Mouse (Mus musculus): Measurements from ENCODE around the gene Prkg2. TPM values are rescaled to one million over a fixed set of nuclear protein-coding genes. Genes with fewer than 3 reads are reported as not detected.

Gene Prkg2
- polyA plus RNA-seq, 1 experiment: not detected

GRCm38 (mm10) chr5:98986459-98986858 lies 50.7 kb downstream of the Prkg2 start:
- H3K27ac ChIP-seq (ENCODE audit: insufficient read depth, low read depth, low read length): no peak overlapping the region
- peaks cover 2% of the 10 kb centered on the region; the same call in 1 of the 2 replicates for H3K4me1 ChIP-seq (ENCODE audit: control insufficient read depth, insufficient read depth, low read length)
- 36% methylated on average over 4 of the region's 4 CpGs for WGBS
- no peak overlapping the region for H3K4me3 ChIP-seq (ENCODE audit: insufficient read depth, low read depth, low read length)
- no peak for TF ChIP-seq CTCF (IDR thresholded peaks at IDR 0.05; ENCODE audit: insufficient read depth, low read depth, low read length)
- no peak for TF ChIP-seq POLR2A (IDR thresholded peaks at IDR 0.05; ENCODE audit: insufficient read depth, low read depth, low read length)

GRCm38 (mm10) chr5:98986011-98986410 lies 51.1 kb downstream of the Prkg2 start:
- no peak overlapping the region for H3K4me3 ChIP-seq (ENCODE audit: insufficient read depth, low read depth, low read length)
- 23% methylated on average over 4 of the region's 4 CpGs for WGBS
- H3K27ac ChIP-seq (ENCODE audit: insufficient read depth, low read depth, low read length): no peak overlapping the region

GRCm38 (mm10) chr5:98985077-98985476 lies 52.1 kb downstream of the Prkg2 start:
- no peak overlapping the region for H3K27ac ChIP-seq (ENCODE audit: insufficient read depth, low read depth, low read length)
- no peak for TF ChIP-seq CTCF (IDR thresholded peaks at IDR 0.05; ENCODE audit: insufficient read depth, low read depth, low read length)
- TF ChIP-seq POLR2A (IDR thresholded peaks at IDR 0.05; ENCODE audit: insufficient read depth, low read depth, low read length): no peak
- no peak overlapping the region for H3K4me3 ChIP-seq (ENCODE audit: insufficient read depth, low read depth, low read length)
- WGBS: 85% methylated on average over 3 of the region's 3 CpGs
- H3K4me1 ChIP-seq (ENCODE audit: control insufficient read depth, insufficient read depth, low read length): peaks cover 2% of the 10 kb centered on the region; the same call in 1 of the 2 replicates

More at GRCm38 (mm10) chr5:98986011-98986410, 51.1 kb downstream of the Prkg2 start:
- H3K4me1 ChIP-seq (ENCODE audit: control insufficient read depth, insufficient read depth, low read length): peaks cover 2% of the 10 kb centered on the region; the same call in 1 of the 2 replicates
- no peak for TF ChIP-seq POLR2A (IDR thresholded peaks at IDR 0.05; ENCODE audit: insufficient read depth, low read depth, low read length)
- no peak for TF ChIP-seq CTCF (IDR thresholded peaks at IDR 0.05; ENCODE audit: insufficient read depth, low read depth, low read length)

GRCm38 (mm10) chr5:98981304-98981703 lies 55.8 kb downstream of the Prkg2 start:
- 91% methylated on average over 7 of the region's 7 CpGs for WGBS
- no peak overlapping the region for H3K4me3 ChIP-seq (ENCODE audit: insufficient read depth, low read depth, low read length)
- no peaks in the 10 kb centered on the region for H3K4me1 ChIP-seq (ENCODE audit: control insufficient read depth, insufficient read depth, low read length)
- H3K27ac ChIP-seq (ENCODE audit: insufficient read depth, low read depth, low read length): no peak overlapping the region
- TF ChIP-seq POLR2A (IDR thresholded peaks at IDR 0.05; ENCODE audit: insufficient read depth, low read depth, low read length): no peak
- no peak for TF ChIP-seq CTCF (IDR thresholded peaks at IDR 0.05; ENCODE audit: insufficient read depth, low read depth, low read length)

- TF ChIP-seq POLR2A (IDR thresholded peaks at IDR 0.05; ENCODE audit: insufficient read depth, low read depth, low read length) (no peak), CTCF (IDR thresholded peaks at IDR 0.05; ENCODE audit: insufficient read depth, low read depth, low read length) (no peak)
- Histone ChIP-seq H3K4me3 (ENCODE audit: insufficient read depth, low read depth, low read length) (no peak overlapping the region), H3K4me1 (ENCODE audit: control insufficient read depth, insufficient read depth, low read length) (no peaks in the 10 kb centered on the region), H3K27ac (ENCODE audit: insufficient read depth, low read depth, low read length) (no peak overlapping the region)
- WGBS: 32% methylated on average over 6 of the region's 6 CpGs
These were observed 58.8 kb downstream of the Prkg2 start for GRCm38 (mm10) chr5:98978316-98978715.

GRCm38 (mm10) chr5:98975877-98976672 lies 61.1 kb downstream of the Prkg2 start:
- TF ChIP-seq POLR2A (IDR thresholded peaks at IDR 0.05; ENCODE audit: insufficient read depth, low read depth, low read length) (no peak), CTCF (IDR thresholded peaks at IDR 0.05; ENCODE audit: insufficient read depth, low read depth, low read length) (no peak)
- no peak overlapping the region for H3K4me3 ChIP-seq (ENCODE audit: insufficient read depth, low read depth, low read length)
- WGBS: 49% methylated on average over 10 of the region's 10 CpGs
- no peaks in the 10 kb centered on the region for H3K4me1 ChIP-seq (ENCODE audit: control insufficient read depth, insufficient read depth, low read length)
- H3K27ac ChIP-seq (ENCODE audit: insufficient read depth, low read depth, low read length): no peak overlapping the region

GRCm38 (mm10) chr5:98966679-98967078 lies 70.5 kb downstream of the Prkg2 start:
- TF ChIP-seq POLR2A (IDR thresholded peaks at IDR 0.05; ENCODE audit: insufficient read depth, low read depth, low read length): no peak
- TF ChIP-seq CTCF (IDR thresholded peaks at IDR 0.05; ENCODE audit: insufficient read depth, low read depth, low read length): no peak
- H3K4me3 ChIP-seq (ENCODE audit: insufficient read depth, low read depth, low read length): no peak overlapping the region
- no peaks in the 10 kb centered on the region for H3K4me1 ChIP-seq (ENCODE audit: control insufficient read depth, insufficient read depth, low read length)
- 92% methylated on average over 9 of the region's 9 CpGs for WGBS
- H3K27ac ChIP-seq (ENCODE audit: insufficient read depth, low read depth, low read length): no peak overlapping the region

- WGBS: 37% methylated on average over 4 of the region's 4 CpGs
- H3K4me3 ChIP-seq (ENCODE audit: insufficient read depth, low read depth, low read length): no peak overlapping the region
- H3K27ac ChIP-seq (ENCODE audit: insufficient read depth, low read depth, low read length): no peak overlapping the region
- TF ChIP-seq POLR2A (IDR thresholded peaks at IDR 0.05; ENCODE audit: insufficient read depth, low read depth, low read length) (no peak), CTCF (IDR thresholded peaks at IDR 0.05; ENCODE audit: insufficient read depth, low read depth, low read length) (no peak)
- no peaks in the 10 kb centered on the region for H3K4me1 ChIP-seq (ENCODE audit: control insufficient read depth, insufficient read depth, low read length)
These were observed 72.0 kb downstream of the Prkg2 start for GRCm38 (mm10) chr5:98965139-98965538.

- Histone ChIP-seq H3K4me3 (ENCODE audit: insufficient read depth, low read depth, low read length) (no peak overlapping the region), H3K27ac (ENCODE audit: insufficient read depth, low read depth, low read length) (no peak overlapping the region), H3K4me1 (ENCODE audit: control insufficient read depth, insufficient read depth, low read length) (no peaks in the 10 kb centered on the region)
- WGBS: 77% methylated on average over 6 of the region's 6 CpGs
- TF ChIP-seq POLR2A (IDR thresholded peaks at IDR 0.05; ENCODE audit: insufficient read depth, low read depth, low read length): no peak
- no peak for TF ChIP-seq CTCF (IDR thresholded peaks at IDR 0.05; ENCODE audit: insufficient read depth, low read depth, low read length)
These were observed 72.8 kb downstream of the Prkg2 start for GRCm38 (mm10) chr5:98964367-98964766.
